Mouse (Mus musculus) cortical plate, adult 2 months (tissue): ENCODE measurements around the gene Emp2.

Experiments
- CTCF ChIP-seq: fragments of 200-500 bp; IDR thresholded peaks from 2 replicates; pipeline ENCODE4 v1.5.1; 2011; ENCODE audit warnings: mild to moderate bottlenecking, control low read depth, low read length; ENCODE audit not compliant: insufficient read depth; ENCODE audit errors: extremely low read depth
- POLR2A ChIP-seq: fragments of 200-500 bp; IDR thresholded peaks from 2 replicates; pipeline ENCODE4 v1.6.1; 2011; ENCODE audit warnings: mild to moderate bottlenecking, low read length, control low read depth; ENCODE audit not compliant: insufficient read depth; ENCODE audit errors: extremely low read depth

- TF ChIP-seq CTCF (no peak), POLR2A (no peak)
Observed at GRCm38 (mm10) chr16:10351050-10351636, 37.4 kb upstream of the Emp2 start.
